Mouse (Mus musculus) embryonic facial prominence, embryonic 12.5 days (tissue): ENCODE measurements around the gene Rftn2. TPM values are rescaled to one million over a fixed set of nuclear protein-coding genes. Genes with fewer than 3 reads are reported as not detected.
"Not testable (repeated sequence)": the region's sequence is repeated elsewhere in the genome, so short reads cannot be mapped to it uniquely, and the experiment has no call there.

Experiments used
- ATAC-seq: fragments of 200-750 bp; cut with Nextera tagmentation; 2 replicates; pipeline ENCODE4 v1.8.0; 2017; ENCODE audit not compliant: insufficient number of reproducible peaks, insufficient read depth, low FRiP score, low TSS enrichment
- H3K27ac ChIP-seq: fragments of 300-500 bp; sonication (generic); 2 replicates; pipeline ENCODE4 v1.5.1; 2016; ENCODE audit warnings: mild to moderate bottlenecking
- H3K27me3 ChIP-seq: fragments of 300-500 bp; sonication (generic); 2 replicates; pipeline ENCODE4 v1.6.1; 2016; ENCODE audit warnings: mild to moderate bottlenecking, moderate library complexity
- H3K36me3 ChIP-seq: fragments of 300-500 bp; sonication (generic); 2 replicates; pipeline ENCODE4 v1.6.1; 2016; ENCODE audit warnings: mild to moderate bottlenecking
- H3K4me1 ChIP-seq: fragments of 300-500 bp; sonication (generic); 2 replicates; pipeline ENCODE4 v1.6.1; 2016
- H3K4me2 ChIP-seq: fragments of 300-500 bp; sonication (generic); replicated peaks from 2 replicates; pipeline ENCODE4 v1.6.1; 2016; ENCODE audit warnings: mild to moderate bottlenecking, moderate library complexity
- H3K4me3 ChIP-seq: fragments of 300-500 bp; sonication (generic); 2 replicates; pipeline ENCODE4 v1.5.1; 2016; ENCODE audit warnings: mild to moderate bottlenecking
- H3K9ac ChIP-seq: fragments of 300-500 bp; sonication (generic); 2 replicates; pipeline ENCODE4 v1.6.1; 2016; ENCODE audit warnings: mild to moderate bottlenecking, moderate library complexity
- H3K9me3 ChIP-seq: fragments of 300-500 bp; sonication (generic); 2 replicates; pipeline ENCODE4 v1.6.1; 2016; ENCODE audit warnings: mild to moderate bottlenecking, moderate library complexity
- WGBS: fragments of 180-500 bp; shearing (Covaris S2); methylation state at CpG from one replicate; pipeline ENCODE4 v1.1.7; 2016; 5-methylcytosine and 5-hydroxymethylcytosine counted together
- polyA plus RNA-seq: library from polyadenylated mRNA; unstranded; fragments of >200 nt; fragmentation: Nextera tagmentation; extraction: Ambion mirVana; gene quantifications from 2 replicates; pipeline ENCODE4 v1.2.1, GENCODE M21; 2016

The Rftn2 gene
- polyA plus RNA-seq, 1 experiment from 2014 or later, result 27.9 TPM

DNA sequence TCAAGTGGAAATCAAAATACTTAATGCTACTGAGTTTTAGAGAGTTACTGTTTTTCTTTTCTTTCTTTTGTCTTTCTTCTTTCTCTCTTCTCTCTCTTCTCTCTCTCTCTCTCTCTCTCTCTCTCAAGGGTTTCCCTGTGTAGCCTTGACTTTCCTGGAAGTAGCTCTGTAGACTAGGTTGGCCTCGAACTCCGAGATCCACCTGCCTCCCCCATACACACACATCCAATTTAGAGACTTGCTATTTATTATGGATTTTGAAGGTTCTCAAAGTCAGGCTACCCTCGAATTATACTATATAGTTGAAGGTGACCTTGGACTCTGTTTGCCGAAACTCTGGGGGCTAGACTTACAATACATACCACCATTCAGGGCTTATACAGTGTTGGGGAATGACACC, 94.3 kb downstream of the Rftn2 start:
- peak overlapping the region; percentile 60 for H3K4me2 ChIP-seq
- H3K4me3 ChIP-seq, result peak overlapping the region; percentile 76
- no peaks in the 10 kb centered on the region for H3K27me3 ChIP-seq
- ATAC-seq, result no peak
- 0 out of 2 replicates have a peak, but pooled peaks cover 6% of the 10 kb centered on the region for H3K36me3 ChIP-seq
- peaks cover 12% of the 10 kb centered on the region; the same call in 1 of the 2 replicates for H3K4me1 ChIP-seq
- peak overlapping the region; percentile 89 for H3K9ac ChIP-seq
- no peak overlapping the region for H3K27ac ChIP-seq
- 64% methylated on average over 4 of the region's 4 CpGs for WGBS
- H3K9me3 ChIP-seq, result no peaks in the 10 kb centered on the region

DNA sequence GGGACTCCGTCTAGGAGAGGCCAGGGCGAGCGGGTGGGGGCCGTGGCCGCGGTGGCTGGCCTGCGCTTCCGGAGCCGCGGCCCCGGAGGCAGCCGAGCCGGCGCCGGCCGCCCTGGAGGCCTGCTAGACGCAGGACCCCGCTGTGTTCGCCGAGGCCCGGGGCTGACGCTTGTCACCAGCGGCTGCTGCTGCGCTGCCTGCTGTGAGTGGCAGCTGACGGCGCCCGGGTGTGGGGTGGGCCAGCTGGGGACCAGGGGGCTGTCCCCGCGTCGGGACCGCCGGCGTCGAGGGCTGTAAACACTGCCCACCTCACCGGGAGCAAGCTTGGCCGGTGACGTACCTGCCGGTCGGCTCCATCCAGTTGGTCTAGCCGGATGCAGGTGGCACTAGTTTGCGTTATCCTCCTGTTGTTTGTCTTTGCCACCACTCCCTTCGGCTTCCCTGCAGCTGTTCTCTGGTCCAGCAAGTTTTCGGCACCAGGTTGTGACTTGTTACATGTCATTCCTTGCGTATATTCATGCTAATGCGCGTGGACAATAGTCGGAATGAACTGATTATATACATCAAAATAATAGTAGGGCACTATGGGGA, 95.1 kb downstream of the Rftn2 start:
- Histone ChIP-seq H3K27me3 (no peaks in the 10 kb centered on the region), H3K9me3 (no peaks in the 10 kb centered on the region), H3K27ac (peak overlapping the region; percentile 96), H3K36me3 (0 out of 2 replicates have a peak, but pooled peaks cover 6% of the 10 kb centered on the region), H3K4me1 (peaks cover 12% of the 10 kb centered on the region; the same call in 1 of the 2 replicates), H3K9ac (peak overlapping the region; percentile 89), H3K4me3 (peak overlapping the region; percentile 76), H3K4me2 (peak overlapping the region; percentile 60)
- 1% methylated on average over 47 of the region's 47 CpGs for WGBS
- no peak; the same call in 1 of the 2 replicates for ATAC-seq

DNA sequence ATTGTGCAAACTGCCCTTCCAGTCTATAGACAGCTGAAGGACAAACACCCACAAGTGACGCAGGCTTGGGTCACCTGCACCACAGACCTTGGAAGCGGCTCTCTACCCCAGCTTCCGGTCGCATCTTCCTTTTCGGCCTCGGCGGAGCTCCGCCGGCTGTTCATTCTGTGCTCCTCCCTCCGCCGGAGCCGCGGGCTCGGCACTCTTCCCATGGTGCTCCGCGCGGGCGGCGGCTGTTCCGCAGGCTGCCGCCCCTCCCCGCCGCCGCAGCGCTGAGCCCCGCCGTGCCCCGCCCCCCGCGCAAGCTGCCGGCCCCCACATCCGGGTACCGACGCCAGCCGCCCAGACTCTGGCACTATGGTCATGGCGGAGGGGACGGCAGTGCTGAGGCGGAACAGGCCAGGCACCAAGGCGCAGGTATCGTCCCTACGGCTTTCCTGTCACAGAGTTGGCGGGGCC, 95.6 kb downstream of the Rftn2 start, which contains the start of gene Mob4:
Mob4 (plus strand) TSS at position 289 of the 459 bp plus-strand sequence.
- H3K27ac ChIP-seq, result peak within 1 kb of the TSS; percentile 96
- peak; percentile 96 for ATAC-seq

DNA sequence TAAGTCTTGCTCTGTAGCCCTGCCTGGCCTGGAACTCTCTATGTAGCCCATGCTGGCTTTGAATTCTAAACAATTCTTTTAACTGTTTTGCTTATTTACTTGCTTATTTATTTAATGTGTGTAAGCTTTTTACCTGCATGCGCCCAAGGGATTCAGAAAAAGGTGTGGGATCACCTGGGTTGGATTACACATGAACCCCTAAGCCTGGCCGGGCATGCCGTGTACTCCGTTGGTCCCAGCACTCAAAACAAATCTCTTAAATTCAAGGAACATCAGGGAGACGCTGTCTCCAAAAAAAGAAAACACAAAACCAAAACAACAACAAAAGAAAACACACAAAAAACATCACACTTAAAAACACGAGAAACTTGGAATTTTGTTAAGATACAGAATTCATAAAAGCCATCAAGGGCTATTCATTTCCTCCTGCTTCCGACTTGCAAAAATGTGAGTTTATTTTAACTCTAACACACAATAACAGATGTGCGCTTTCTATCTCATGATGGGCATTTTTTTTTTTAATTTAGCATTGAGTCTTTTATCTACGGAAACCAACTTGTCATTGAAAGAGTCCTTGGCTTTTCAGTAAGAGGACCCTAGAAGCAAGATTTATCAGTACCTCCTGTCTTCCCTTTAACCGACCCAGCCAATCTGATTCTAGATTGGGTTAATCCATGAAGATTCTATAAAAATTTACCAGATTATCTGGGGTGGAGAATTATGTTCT, 96.2 kb downstream of the Rftn2 start:
- WGBS, result 66% methylated on average over 10 of the region's 10 CpGs
- Histone ChIP-seq H3K27me3 (no peaks in the 10 kb centered on the region), H3K27ac (peak overlapping the region; percentile 96), H3K4me3 (peak overlapping the region; percentile 76), H3K4me2 (peak overlapping the region; percentile 60), H3K9ac (peak overlapping the region; percentile 89), H3K9me3 (no peaks in the 10 kb centered on the region), H3K36me3 (0 out of 2 replicates have a peak, but pooled peaks cover 5% of the 10 kb centered on the region), H3K4me1 (peaks cover 12% of the 10 kb centered on the region; the same call in 1 of the 2 replicates)
- ATAC-seq, result no peak

More for the DNA sequence above, 95.6 kb downstream of the Rftn2 start, which contains the start of gene Mob4:
- Histone ChIP-seq H3K9me3 (no peaks in the 10 kb centered on the region), H3K9ac (peak within 1 kb of the TSS; percentile 89), H3K27me3 (no peaks in the 10 kb centered on the region), H3K4me2 (peak within 1 kb of the TSS; percentile 60), H3K4me1 (peaks cover 12% of the 10 kb centered on the region; the same call in 1 of the 2 replicates), H3K36me3 (0 out of 2 replicates have a peak, but pooled peaks cover 6% of the 10 kb centered on the region), H3K4me3 (peak within 1 kb of the TSS; percentile 76)
- WGBS, result 1% methylated on average over 41 of the region's 42 CpGs

DNA sequence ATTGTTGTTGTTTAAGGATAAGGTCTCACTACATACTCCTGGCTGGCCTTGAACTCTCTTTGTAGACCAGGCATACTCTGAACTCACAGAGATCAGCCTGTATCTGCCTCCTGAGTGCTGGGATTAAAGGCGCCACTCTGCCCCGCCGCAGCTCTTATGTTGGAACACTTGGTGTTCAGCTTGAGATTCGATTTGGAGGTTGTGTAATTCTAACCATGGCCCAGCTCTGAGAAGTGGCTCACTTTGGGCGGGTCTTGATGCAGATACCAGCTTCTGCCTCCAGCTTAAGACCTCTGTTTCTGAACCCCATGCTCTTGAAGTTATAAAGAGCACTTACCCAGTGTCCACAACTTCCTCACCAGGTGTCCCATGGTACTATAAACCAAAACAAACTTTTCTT, 96.9 kb downstream of the Rftn2 start:
- H3K4me1 ChIP-seq, result peaks cover 12% of the 10 kb centered on the region; the same call in 1 of the 2 replicates
- no peak for ATAC-seq
- no peaks in the 10 kb centered on the region for H3K36me3 ChIP-seq
- no peak overlapping the region for H3K4me3 ChIP-seq
- no peak overlapping the region for H3K4me2 ChIP-seq
- no peaks in the 10 kb centered on the region for H3K27me3 ChIP-seq
- no peak overlapping the region for H3K27ac ChIP-seq
- WGBS, result 91% methylated on average over 5 of the region's 5 CpGs
- H3K9ac ChIP-seq, result no peak overlapping the region
- H3K9me3 ChIP-seq, result no peaks in the 10 kb centered on the region

DNA sequence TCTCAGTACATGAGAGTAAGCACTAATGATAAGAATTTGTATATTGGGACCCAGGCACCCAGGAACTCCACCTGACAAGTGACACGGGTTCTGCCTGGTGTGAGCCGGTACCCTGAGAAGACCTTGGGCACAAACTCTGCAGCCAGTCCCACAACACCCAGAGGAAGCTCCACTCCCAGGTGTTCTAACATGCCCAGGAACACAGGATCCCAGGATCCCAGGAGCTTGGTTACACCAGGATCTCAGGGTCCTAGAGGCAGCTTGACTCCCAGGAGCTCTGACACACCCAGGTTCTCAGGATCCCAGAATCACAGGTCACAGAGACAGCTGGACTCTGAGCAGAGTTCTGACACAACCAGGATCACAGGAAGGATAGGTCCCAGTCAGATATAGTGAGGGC, 102.4 kb downstream of the Rftn2 start:
- not testable (repeated sequence) for ATAC-seq, H3K9me3 ChIP-seq

DNA sequence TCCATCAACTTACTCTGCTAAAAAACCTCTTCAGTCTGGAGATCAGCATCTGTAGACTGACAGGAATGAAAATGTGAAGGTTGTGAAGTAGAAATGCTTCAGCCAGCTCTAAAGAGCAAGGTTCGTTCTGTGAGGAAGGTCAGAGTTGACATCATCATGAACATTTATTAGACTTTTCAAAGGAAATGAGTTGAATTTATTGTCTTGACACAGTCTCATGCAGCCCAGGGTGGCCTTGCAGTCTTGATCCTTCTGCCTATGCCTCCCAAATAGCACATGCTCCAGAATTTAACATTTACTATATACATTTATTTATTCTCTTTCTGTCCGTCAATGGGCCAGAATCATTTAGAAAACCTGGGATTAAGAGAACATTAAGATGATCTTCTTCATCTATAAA, 103.0 kb downstream of the Rftn2 start:
- H3K27ac ChIP-seq, result no peak overlapping the region
- WGBS, result 85% methylated on average over 2 of the region's 2 CpGs

More for the DNA sequence above, 102.4 kb downstream of the Rftn2 start:
- H3K9ac ChIP-seq, H3K4me1 ChIP-seq, H3K27ac ChIP-seq, H3K36me3 ChIP-seq, H3K4me2 ChIP-seq, H3K27me3 ChIP-seq, H3K4me3 ChIP-seq: not testable (repeated sequence)
- 91% methylated on average over 2 of the region's 2 CpGs for WGBS

DNA sequence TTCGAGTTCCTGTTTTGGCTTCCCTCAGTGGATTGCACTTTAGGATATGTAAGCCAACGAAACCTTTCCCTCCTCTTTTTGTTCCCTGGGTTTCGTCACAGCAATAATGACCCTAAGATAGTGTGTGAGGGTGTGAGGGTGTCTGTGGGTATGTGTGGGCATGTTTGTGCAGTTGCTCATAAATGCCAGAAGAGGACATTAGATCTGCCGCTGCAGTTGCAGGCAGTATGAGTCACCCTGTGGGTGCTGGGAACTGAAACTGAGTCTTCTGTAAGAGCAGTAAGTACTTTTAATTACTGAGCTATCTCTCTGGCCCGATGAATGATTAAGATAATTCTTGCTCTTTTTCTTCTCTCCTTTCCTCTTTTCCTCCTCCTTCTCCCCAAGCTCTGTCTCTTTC, 103.5 kb downstream of the Rftn2 start:
- Histone ChIP-seq H3K36me3 (no peaks in the 10 kb centered on the region), H3K4me3 (no peak overlapping the region), H3K4me2 (no peak overlapping the region), H3K9ac (no peak overlapping the region), H3K4me1 (no peaks in the 10 kb centered on the region), H3K9me3 (no peaks in the 10 kb centered on the region), H3K27me3 (no peaks in the 10 kb centered on the region), H3K27ac (no peak overlapping the region)
- WGBS, result 88% methylated on average over 5 of the region's 5 CpGs
- ATAC-seq, result no peak

More for the DNA sequence above, 103.0 kb downstream of the Rftn2 start:
- ATAC-seq, result no peak
- Histone ChIP-seq H3K4me2 (no peak overlapping the region), H3K36me3 (no peaks in the 10 kb centered on the region), H3K9ac (no peak overlapping the region), H3K4me3 (no peak overlapping the region), H3K27me3 (no peaks in the 10 kb centered on the region), H3K9me3 (no peaks in the 10 kb centered on the region), H3K4me1 (no peaks in the 10 kb centered on the region)

Other genes with a start within 250 kb of the Rftn2 start
- 317 and 342 TPM in 2 replicates for gene Sf3b1, start 199.3 kb downstream of the Rftn2 start, polyA plus RNA-seq
- gene Coq10b, start 174.0 kb downstream of the Rftn2 start, polyA plus RNA-seq, result 20.9 and 22.9 TPM in 2 replicates
- 427 and 440 TPM in 2 replicates for gene Hspe1, start 138.7 kb downstream of the Rftn2 start, polyA plus RNA-seq
- 349 and 370 TPM in 2 replicates for gene Hspd1, start 138.5 kb downstream of the Rftn2 start, polyA plus RNA-seq
- 147 and 155 TPM in 2 replicates for gene Mob4, start 95.6 kb downstream of the Rftn2 start, polyA plus RNA-seq
- gene Mars2, start 10.4 kb upstream of the Rftn2 start, polyA plus RNA-seq, result 2.8 and 3.1 TPM in 2 replicates
- 0.43 and 0.54 TPM in 2 replicates for gene Boll, start 136.7 kb upstream of the Rftn2 start, polyA plus RNA-seq
- 1.7 TPM in 2 replicates for gene Plcl1, start 179.1 kb upstream of the Rftn2 start, polyA plus RNA-seq